Mouse (Mus musculus): ENCODE data around the gene Usp7. TPM values are rescaled to one million over a fixed set of nuclear protein-coding genes. Genes with fewer than 3 reads are reported as not detected.
"Not testable (repeated sequence)": the region's sequence is repeated elsewhere in the genome, so short reads cannot be mapped to it uniquely, and the experiment has no call there.

The Usp7 gene
- polyA plus RNA-seq, 1 experiment = 6.8 TPM

- Histone ChIP-seq H3K36me3 (ENCODE audit: control insufficient read depth) (peaks cover 12% of the 10 kb centered on the region; the same call in 1 of the 2 replicates), H3K4me1 (ENCODE audit: control insufficient read depth) (peaks cover 98% of the 10 kb centered on the region), H3K4me3 (replicated peaks) (no peak overlapping the region), H3K27me3 (ENCODE audit: control insufficient read depth) (no peaks in the 10 kb centered on the region), H3K9me3 (ENCODE audit: control insufficient read depth, low read length) (no peaks in the 10 kb centered on the region)
- TF ChIP-seq GATA1 (IDR thresholded peaks at IDR 0.05; ENCODE audit: low read length) = no peak
- no peak for TF ChIP-seq TAL1 (IDR thresholded peaks at IDR 0.05; ENCODE audit: low read length)
Observed at GRCm38 (mm10) chr16:8763028-8763427, 29.1 kb downstream of the Usp7 start.

- Histone ChIP-seq H3K27me3 (ENCODE audit: control insufficient read depth) (no peaks in the 10 kb centered on the region), H3K36me3 (ENCODE audit: control insufficient read depth) (peaks cover 14% of the 10 kb centered on the region; the same call in 1 of the 2 replicates), H3K4me1 (ENCODE audit: control insufficient read depth) (peaks cover 95% of the 10 kb centered on the region), H3K9me3 (ENCODE audit: control insufficient read depth, low read length) (no peaks in the 10 kb centered on the region), H3K4me3 (replicated peaks) (peak overlapping the region; percentile 14)
- TF ChIP-seq GATA1 (IDR thresholded peaks at IDR 0.05; ENCODE audit: low read length) (no peak), TAL1 (IDR thresholded peaks at IDR 0.05; ENCODE audit: low read length) (no peak)
Observed at GRCm38 (mm10) chr16:8761894-8762293, 30.2 kb downstream of the Usp7 start.

GRCm38 (mm10) chr16:8761005-8761404, 31.1 kb downstream of the Usp7 start:
- peak overlapping the region; percentile 44 for H3K4me3 ChIP-seq (replicated peaks)
- H3K9me3 ChIP-seq (ENCODE audit: control insufficient read depth, low read length) = no peaks in the 10 kb centered on the region
- H3K27me3 ChIP-seq (ENCODE audit: control insufficient read depth) = no peaks in the 10 kb centered on the region
- peaks cover 9% of the 10 kb centered on the region for H3K36me3 ChIP-seq (ENCODE audit: control insufficient read depth)
- TF ChIP-seq TAL1 (IDR thresholded peaks at IDR 0.05; ENCODE audit: low read length) = peak; percentile 65
- TF ChIP-seq GATA1 (IDR thresholded peaks at IDR 0.05; ENCODE audit: low read length) = peak; percentile 46
- peaks cover 93% of the 10 kb centered on the region for H3K4me1 ChIP-seq (ENCODE audit: control insufficient read depth)

GRCm38 (mm10) chr16:8758979-8759378, 33.1 kb downstream of the Usp7 start:
- Histone ChIP-seq H3K4me3 (replicated peaks) (no peak overlapping the region), H3K9me3 (ENCODE audit: control insufficient read depth, low read length) (no peaks in the 10 kb centered on the region), H3K27me3 (ENCODE audit: control insufficient read depth) (no peaks in the 10 kb centered on the region), H3K36me3 (ENCODE audit: control insufficient read depth) (peaks cover 14% of the 10 kb centered on the region), H3K4me1 (ENCODE audit: control insufficient read depth) (peaks cover 91% of the 10 kb centered on the region)
- TF ChIP-seq TAL1 (IDR thresholded peaks at IDR 0.05; ENCODE audit: low read length) (no peak), GATA1 (IDR thresholded peaks at IDR 0.05; ENCODE audit: low read length) (no peak)

GRCm38 (mm10) chr16:8758193-8758592, 33.9 kb downstream of the Usp7 start:
- H3K9me3 ChIP-seq (ENCODE audit: control insufficient read depth, low read length) = 0 out of 2 replicates have a peak, but pooled peaks cover under 1% of the 10 kb centered on the region
- H3K27me3 ChIP-seq (ENCODE audit: control insufficient read depth) = no peaks in the 10 kb centered on the region
- no peak overlapping the region for H3K4me3 ChIP-seq (replicated peaks)
- TF ChIP-seq GATA1 (IDR thresholded peaks at IDR 0.05; ENCODE audit: low read length) (no peak), TAL1 (IDR thresholded peaks at IDR 0.05; ENCODE audit: low read length) (no peak)
- H3K36me3 ChIP-seq (ENCODE audit: control insufficient read depth) = peaks cover 16% of the 10 kb centered on the region
- H3K4me1 ChIP-seq (ENCODE audit: control insufficient read depth) = peaks cover 91% of the 10 kb centered on the region

GRCm38 (mm10) chr16:8757586-8757985, 34.5 kb downstream of the Usp7 start:
- H3K9me3 ChIP-seq (ENCODE audit: control insufficient read depth, low read length); H3K4me3 ChIP-seq (replicated peaks); H3K27me3 ChIP-seq (ENCODE audit: control insufficient read depth): not testable (repeated sequence)
- H3K4me1 ChIP-seq (ENCODE audit: control insufficient read depth) = peaks cover 91% of the 10 kb centered on the region
- H3K36me3 ChIP-seq (ENCODE audit: control insufficient read depth) = peaks cover 19% of the 10 kb centered on the region

- Histone ChIP-seq H3K27me3 (ENCODE audit: control insufficient read depth) (no peaks in the 10 kb centered on the region), H3K4me3 (replicated peaks) (peak overlapping the region; percentile 54), H3K9me3 (ENCODE audit: control insufficient read depth, low read length) (peaks cover 11% of the 10 kb centered on the region), H3K4me1 (ENCODE audit: control insufficient read depth) (peaks cover 94% of the 10 kb centered on the region), H3K36me3 (ENCODE audit: control insufficient read depth) (peaks cover 27% of the 10 kb centered on the region)
- TF ChIP-seq TAL1 (IDR thresholded peaks at IDR 0.05; ENCODE audit: low read length) (peak; percentile 35; the same call in 2 of the 3 replicates), GATA1 (IDR thresholded peaks at IDR 0.05; ENCODE audit: low read length) (peak; percentile 70)
Observed at GRCm38 (mm10) chr16:8752334-8752733, 39.8 kb downstream of the Usp7 start.

GRCm38 (mm10) chr16:8751555-8752235, 40.4 kb downstream of the Usp7 start:
- peaks cover 94% of the 10 kb centered on the region for H3K4me1 ChIP-seq (ENCODE audit: control insufficient read depth)
- H3K36me3 ChIP-seq (ENCODE audit: control insufficient read depth) = peaks cover 28% of the 10 kb centered on the region
- TF ChIP-seq GATA1 (IDR thresholded peaks at IDR 0.05; ENCODE audit: low read length) (peak; percentile 66), TAL1 (IDR thresholded peaks at IDR 0.05; ENCODE audit: low read length) (peak; percentile 71)
- H3K9me3 ChIP-seq (ENCODE audit: control insufficient read depth, low read length) = peaks cover 11% of the 10 kb centered on the region
- H3K4me3 ChIP-seq (replicated peaks) = peak overlapping the region; percentile 54
- H3K27me3 ChIP-seq (ENCODE audit: control insufficient read depth) = no peaks in the 10 kb centered on the region

- H3K27me3 ChIP-seq (ENCODE audit: control insufficient read depth) = no peaks in the 10 kb centered on the region
- peaks cover 33% of the 10 kb centered on the region for H3K36me3 ChIP-seq (ENCODE audit: control insufficient read depth)
- peaks cover 15% of the 10 kb centered on the region for H3K9me3 ChIP-seq (ENCODE audit: control insufficient read depth, low read length)
- H3K4me3 ChIP-seq (replicated peaks) = no peak overlapping the region
- TF ChIP-seq TAL1 (IDR thresholded peaks at IDR 0.05; ENCODE audit: low read length) (no peak), GATA1 (IDR thresholded peaks at IDR 0.05; ENCODE audit: low read length) (no peak)
- H3K4me1 ChIP-seq (ENCODE audit: control insufficient read depth) = peaks cover 98% of the 10 kb centered on the region
Observed at GRCm38 (mm10) chr16:8748904-8749303, 43.2 kb downstream of the Usp7 start.
